Mouse (Mus musculus) spleen, adult 2 months (tissue): ENCODE measurements around the gene Dlg5. TPM values are rescaled to one million over a fixed set of nuclear protein-coding genes. Genes with fewer than 3 reads are reported as not detected.

Experiments used
- DNase-seq, 2 experiments: peaks; one replicate each; pipeline versions ENCODE4 v3.0.0 to v3.0.0-alpha.2; 2012 to 2021; ENCODE audit warnings: low spot score in 2 of 2, low read depth in 1 of 2
- H3K27ac ChIP-seq: fragments of 200-500 bp; 2 replicates; pipeline ENCODE4 v1.5.1; 2012; ENCODE audit warnings: low read length, inconsistent platforms; ENCODE audit not compliant: insufficient read depth
- H3K27me3 ChIP-seq: fragments of 200-500 bp; 2 replicates; pipeline ENCODE4 v1.6.1; 2012; ENCODE audit warnings: mild to moderate bottlenecking, moderate library complexity, low read length, inconsistent platforms; ENCODE audit not compliant: control insufficient read depth, insufficient read depth
- H3K36me3 ChIP-seq: fragments of 200-500 bp; 2 replicates; pipeline ENCODE4 v1.6.1; 2012; ENCODE audit warnings: mild to moderate bottlenecking, low read length, inconsistent platforms; ENCODE audit not compliant: control insufficient read depth, insufficient read depth
- H3K4me1 ChIP-seq: fragments of 200-500 bp; 2 replicates; pipeline ENCODE4 v1.6.1; 2011; ENCODE audit warnings: inconsistent platforms; ENCODE audit not compliant: control insufficient read depth, insufficient read depth, insufficient read length
- H3K4me3 ChIP-seq: fragments of 200-500 bp; 2 replicates; pipeline ENCODE4 v1.5.1; 2011; ENCODE audit warnings: mild to moderate bottlenecking, inconsistent platforms; ENCODE audit not compliant: insufficient read depth, insufficient read length; ENCODE audit errors: extremely low read depth
- CTCF ChIP-seq: fragments of 200-500 bp; IDR thresholded peaks from 2 replicates; pipeline ENCODE4 v1.5.1; 2011; ENCODE audit warnings: mild to moderate bottlenecking, inconsistent platforms; ENCODE audit not compliant: insufficient read depth, insufficient read length, insufficient replicate concordance; ENCODE audit errors: extremely low read depth
- POLR2A ChIP-seq: fragments of 200-500 bp; IDR thresholded peaks from 2 replicates; pipeline ENCODE4 v1.6.1; 2011; ENCODE audit warnings: low read depth, low read length, inconsistent platforms
- WGBS: fragments of 180-500 bp; shearing (Covaris S2); methylation state at CpG from one replicate; pipeline ENCODE4 v1.1.7; 2018; 5-methylcytosine and 5-hydroxymethylcytosine counted together
- polyA plus RNA-seq: library from polyadenylated mRNA; depleted of rRNA; stranded (reverse); fragments of >200 nt; gene quantifications from 2 replicates; pipeline ENCODE4 v1.2.3, GENCODE M21; 2012

Dlg5 gene
- polyA plus RNA-seq, 1 experiment, result 6.5 TPM

GRCm38 (mm10) chr14:24253611-24254202 lies 8.0 kb upstream of the Dlg5 start:
- H3K27me3 ChIP-seq, result no peaks in the 10 kb centered on the region
- no peaks in the 10 kb centered on the region for H3K36me3 ChIP-seq
- 16% methylated on average over 8 of the region's 8 CpGs for WGBS

GRCm38 (mm10) chr14:24251326-24251725 lies 5.6 kb upstream of the Dlg5 start:
- no peak for DNase-seq
- Histone ChIP-seq H3K4me1 (no peaks in the 10 kb centered on the region), H3K4me3 (no peak overlapping the region), H3K27me3 (no peaks in the 10 kb centered on the region), H3K27ac (no peak overlapping the region), H3K36me3 (no peaks in the 10 kb centered on the region)
- TF ChIP-seq POLR2A, result no peak
- TF ChIP-seq CTCF, result no peak
- WGBS, result 81% methylated on average over 1 of the region's 1 CpGs

More at GRCm38 (mm10) chr14:24253611-24254202, 8.0 kb upstream of the Dlg5 start:
- H3K4me1 ChIP-seq, result no peaks in the 10 kb centered on the region
- DNase-seq, result no peak
- no peak for TF ChIP-seq CTCF
- TF ChIP-seq POLR2A, result no peak
- H3K4me3 ChIP-seq, result no peak overlapping the region
- no peak overlapping the region for H3K27ac ChIP-seq

- no peak overlapping the region for H3K4me3 ChIP-seq
- TF ChIP-seq POLR2A (no peak), CTCF (no peak)
- 32% methylated on average over 2 of the region's 2 CpGs for WGBS
- no peaks in the 10 kb centered on the region; the same call in 1 of the 2 replicates for H3K4me1 ChIP-seq
- no peak overlapping the region for H3K27ac ChIP-seq
- H3K36me3 ChIP-seq, result no peaks in the 10 kb centered on the region
- no peak for DNase-seq
- H3K27me3 ChIP-seq, result peaks cover 10% of the 10 kb centered on the region
Measured at GRCm38 (mm10) chr14:24249926-24250325, 4.2 kb upstream of the Dlg5 start.

GRCm38 (mm10) chr14:24244330-24245176 lies 1.2 kb downstream of the Dlg5 start:
- 6% methylated on average over 38 of the region's 40 CpGs for WGBS
- H3K27ac ChIP-seq, result peak overlapping the region; percentile 14
- H3K4me3 ChIP-seq, result peak overlapping the region; percentile 39

GRCm38 (mm10) chr14:24242016-24242415 lies 3.7 kb downstream of the Dlg5 start:
- Histone ChIP-seq H3K4me1 (no peaks in the 10 kb centered on the region; the same call in 1 of the 2 replicates), H3K4me3 (no peak overlapping the region), H3K27me3 (peaks cover 14% of the 10 kb centered on the region), H3K27ac (no peak overlapping the region), H3K36me3 (no peaks in the 10 kb centered on the region)
- WGBS, result 80% methylated on average over 2 of the region's 2 CpGs
- DNase-seq, result no peak
- TF ChIP-seq CTCF, result no peak
- TF ChIP-seq POLR2A, result no peak

More at GRCm38 (mm10) chr14:24244330-24245176, 1.2 kb downstream of the Dlg5 start:
- Histone ChIP-seq H3K27me3 (peaks cover 14% of the 10 kb centered on the region), H3K4me1 (no peaks in the 10 kb centered on the region; the same call in 1 of the 2 replicates), H3K36me3 (no peaks in the 10 kb centered on the region)
- no peak for DNase-seq
- TF ChIP-seq POLR2A (no peak), CTCF (no peak)

GRCm38 (mm10) chr14:24240831-24241230 lies 4.9 kb downstream of the Dlg5 start:
- H3K27me3 ChIP-seq, result peaks cover 13% of the 10 kb centered on the region
- WGBS, result 63% methylated on average over 6 of the region's 6 CpGs
- TF ChIP-seq POLR2A (no peak), CTCF (no peak)
- H3K36me3 ChIP-seq, result no peaks in the 10 kb centered on the region
- no peaks in the 10 kb centered on the region; the same call in 1 of the 2 replicates for H3K4me1 ChIP-seq
- H3K4me3 ChIP-seq, result no peak overlapping the region
- no peak for DNase-seq
- H3K27ac ChIP-seq, result no peak overlapping the region
